Mouse (Mus musculus) heart, adult 2 months (tissue): ENCODE measurements at regions not wholly inside any gene's neighbourhood (a gene's known extent, or its start where the extent isn't known, plus 50 kb on each side); places are given as distances from the start of the nearest gene placed in this dataset.

ENCODE experiments used
- CTCF ChIP-seq: fragments of 200-600 bp; IDR thresholded peaks from 2 replicates; pipeline ENCODE4 v1.8.1; 2022; ENCODE audit warnings: antibody characterized with exemption, mild to moderate bottlenecking, moderate library complexity
- POLR2A ChIP-seq: fragments of 200-500 bp; IDR thresholded peaks from 2 replicates; pipeline ENCODE4 v1.6.1; 2011; ENCODE audit warnings: mild to moderate bottlenecking, low read depth, low read length, control low read depth; ENCODE audit not compliant: insufficient read depth

GRCm38 (mm10) chr1:186515071-186515470 lies 190.7 kb downstream of the Tgfb2 start:
- TF ChIP-seq CTCF (no peak), POLR2A (no peak)
